Mouse (Mus musculus) common myeloid progenitor, adult 5-6 weeks (primary cell): Measurements from ENCODE around the gene Slc6a21. TPM values are rescaled to one million over a fixed set of nuclear protein-coding genes. Genes with fewer than 3 reads are reported as not detected.
"Not testable (repeated sequence)": the region's sequence is repeated elsewhere in the genome, so short reads cannot be mapped to it uniquely, and the experiment has no call there.

Experiments
- ATAC-seq: replicated peaks from 2 replicates; pipeline ENCODE4 v1.8.0; 2016; ENCODE audit warnings: low read depth, mild to moderate bottlenecking, moderate TSS enrichment, inconsistent platforms; ENCODE audit not compliant: poor library complexity, severe bottlenecking
- total RNA-seq: library from RNA; stranded (forward); fragments of 200-1000, 187-1606 nt; gene quantifications from 2 replicates; pipeline ENCODE4 v1.2.3, GENCODE M21; 2017

Gene Slc6a21
- total RNA-seq, 1 experiment from 2014 or later, result not detected

GRCm38 (mm10) chr7:45247666-45248065, 29.6 kb upstream of the Slc6a21 start:
- ATAC-seq, result no peak

- no peak for ATAC-seq
Measured at GRCm38 (mm10) chr7:45253806-45254205, 23.5 kb upstream of the Slc6a21 start.

GRCm38 (mm10) chr7:45255822-45256221, 21.5 kb upstream of the Slc6a21 start:
- ATAC-seq, result not testable (repeated sequence)

- no peak for ATAC-seq
Measured at GRCm38 (mm10) chr7:45257063-45257840, 20.1 kb upstream of the Slc6a21 start.

- no peak for ATAC-seq
Measured at GRCm38 (mm10) chr7:45259281-45259680, 18.0 kb upstream of the Slc6a21 start.

- ATAC-seq, result no peak
Measured at GRCm38 (mm10) chr7:45262266-45262665, 15.0 kb upstream of the Slc6a21 start.

GRCm38 (mm10) chr7:45263006-45263607, 14.2 kb upstream of the Slc6a21 start:
- ATAC-seq, result no peak

- ATAC-seq, result no peak
Measured at GRCm38 (mm10) chr7:45264348-45264747, 13.0 kb upstream of the Slc6a21 start.

GRCm38 (mm10) chr7:45265518-45265917, 11.8 kb upstream of the Slc6a21 start:
- no peak for ATAC-seq

GRCm38 (mm10) chr7:45272786-45273412, 4.4 kb upstream of the Slc6a21 start:
- ATAC-seq, result no peak

GRCm38 (mm10) chr7:45273672-45274071, 3.6 kb upstream of the Slc6a21 start:
- no peak for ATAC-seq

GRCm38 (mm10) chr7:45286486-45286885, 9.2 kb downstream of the Slc6a21 start:
- no peak for ATAC-seq

- no peak for ATAC-seq
Measured at GRCm38 (mm10) chr7:45296626-45297025, 19.3 kb downstream of the Slc6a21 start.

GRCm38 (mm10) chr7:45297563-45297962, 20.2 kb downstream of the Slc6a21 start:
- ATAC-seq, result no peak

- peak; percentile 100 for ATAC-seq
Measured at GRCm38 (mm10) chr7:45299752-45300151, 22.4 kb downstream of the Slc6a21 start.

- peak; percentile 45; the same call in 1 of the 2 replicates for ATAC-seq
Measured at GRCm38 (mm10) chr7:45300270-45300669, 23.0 kb downstream of the Slc6a21 start.

GRCm38 (mm10) chr7:45302626-45303025, 25.3 kb downstream of the Slc6a21 start:
- ATAC-seq, result no peak

- no peak for ATAC-seq
Measured at GRCm38 (mm10) chr7:45304869-45305268, 27.6 kb downstream of the Slc6a21 start.

GRCm38 (mm10) chr7:45305275-45305674, 28.0 kb downstream of the Slc6a21 start:
- peak; percentile 59 for ATAC-seq

- ATAC-seq, result peak; percentile 56
Measured at GRCm38 (mm10) chr7:45308551-45309240, 31.4 kb downstream of the Slc6a21 start.

- peak; percentile 53 for ATAC-seq
Measured at GRCm38 (mm10) chr7:45309455-45309854, 32.1 kb downstream of the Slc6a21 start.
